Mouse (Mus musculus): ENCODE data around the gene Ltb.

Ltb gene

GRCm38 (mm10) chr17:35193881-35194843, at the start of gene Ltb:
Gene Ltb, plus strand, starts transcription at chr17:35194439.
- DNase-seq (ENCODE audit: low read depth): no peak

GRCm38 (mm10) chr17:35146139-35146538, 48.1 kb upstream of the Ltb start:
- DNase-seq (ENCODE audit: low read depth): no peak

GRCm38 (mm10) chr17:35147348-35147747, 46.9 kb upstream of the Ltb start:
- no peak for DNase-seq (ENCODE audit: low read depth)

- DNase-seq (ENCODE audit: low read depth): no peak
Observed at GRCm38 (mm10) chr17:35147922-35148639, 46.2 kb upstream of the Ltb start.

GRCm38 (mm10) chr17:35152121-35152520, 42.1 kb upstream of the Ltb start:
- DNase-seq (ENCODE audit: low read depth): no peak

- DNase-seq (ENCODE audit: low read depth): no peak
Observed at GRCm38 (mm10) chr17:35153077-35153476, 41.2 kb upstream of the Ltb start.

- DNase-seq (ENCODE audit: low read depth): no peak
Observed at GRCm38 (mm10) chr17:35153931-35154330, 40.3 kb upstream of the Ltb start.

- no peak for DNase-seq (ENCODE audit: low read depth)
Observed at GRCm38 (mm10) chr17:35154616-35155015, 39.6 kb upstream of the Ltb start.

GRCm38 (mm10) chr17:35155451-35155850, 38.8 kb upstream of the Ltb start:
- no peak for DNase-seq (ENCODE audit: low read depth)

GRCm38 (mm10) chr17:35156461-35157200, 37.6 kb upstream of the Ltb start:
- DNase-seq (ENCODE audit: low read depth): no peak

- no peak for DNase-seq (ENCODE audit: low read depth)
Observed at GRCm38 (mm10) chr17:35157254-35157653, 37.0 kb upstream of the Ltb start.

- no peak for DNase-seq (ENCODE audit: low read depth)
Observed at GRCm38 (mm10) chr17:35157661-35158175, 36.5 kb upstream of the Ltb start.

- DNase-seq (ENCODE audit: low read depth): no peak
Observed at GRCm38 (mm10) chr17:35158850-35159593, 35.2 kb upstream of the Ltb start.

GRCm38 (mm10) chr17:35159638-35160037, 34.6 kb upstream of the Ltb start:
- no peak for DNase-seq (ENCODE audit: low read depth)

- no peak for DNase-seq (ENCODE audit: low read depth)
Observed at GRCm38 (mm10) chr17:35161421-35161820, 32.8 kb upstream of the Ltb start.

GRCm38 (mm10) chr17:35162121-35162520, 32.1 kb upstream of the Ltb start:
- no peak for DNase-seq (ENCODE audit: low read depth)

- no peak for DNase-seq (ENCODE audit: low read depth)
Observed at GRCm38 (mm10) chr17:35162730-35163129, 31.5 kb upstream of the Ltb start.

- no peak for DNase-seq (ENCODE audit: low read depth)
Observed at GRCm38 (mm10) chr17:35163326-35164081, 30.7 kb upstream of the Ltb start.

- no peak for DNase-seq (ENCODE audit: low read depth)
Observed at GRCm38 (mm10) chr17:35164218-35164567, 30.0 kb upstream of the Ltb start.

- peak; percentile 97 for DNase-seq (ENCODE audit: low read depth)
Observed at GRCm38 (mm10) chr17:35164568-35165450, 29.4 kb upstream of the Ltb start, which contains the start of gene Prrc2a. Gene Prrc2a, minus strand, starts transcription at chr17:35164897.
